Mouse (Mus musculus): ENCODE measurements around the gene Olfr3.

The Olfr3 gene

DNA sequence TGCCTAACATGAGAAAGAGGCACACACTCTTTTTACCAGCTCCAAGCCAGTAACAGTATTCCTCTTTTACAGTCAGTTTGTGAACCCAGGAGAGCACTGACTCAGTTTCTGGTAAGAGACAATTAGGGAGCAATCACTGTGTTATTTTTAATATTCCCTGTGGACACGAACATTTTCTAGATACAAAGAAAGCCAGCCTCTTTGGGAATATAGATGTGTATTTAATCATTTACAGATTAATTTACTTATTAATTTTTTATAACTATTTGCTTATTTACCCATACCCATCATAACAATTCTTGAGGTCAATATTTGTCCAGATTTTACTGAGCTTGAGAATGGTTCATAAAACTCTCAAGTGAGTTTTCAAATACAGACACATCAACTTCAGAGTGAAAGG is at the start of gene Olfr3:
Gene Olfr3, minus strand, starts transcription at position 101 of the 400 bp plus-strand sequence.
- DNase-seq (ENCODE audit: low read depth in 2 of 2, low spot score in 2 of 2): no peak

DNA sequence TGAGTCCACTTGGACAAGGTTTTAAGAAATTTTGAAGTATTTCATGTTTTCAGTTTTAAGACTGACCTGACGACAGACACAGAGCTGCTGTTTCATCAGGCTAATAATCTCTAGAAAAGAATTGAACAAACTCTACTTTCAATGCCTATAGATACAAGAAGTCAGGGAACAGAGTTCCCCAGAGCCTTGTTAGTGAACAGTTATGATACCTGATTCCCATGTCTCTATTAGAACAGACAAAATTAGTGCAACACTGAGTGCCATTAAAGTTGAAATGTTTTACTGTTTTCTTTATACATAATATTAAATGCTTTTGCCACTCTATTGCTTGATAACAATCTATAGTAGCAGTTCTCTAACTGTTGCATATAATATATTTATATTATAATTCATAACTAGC is 45.7 kb upstream of the Olfr3 start, which contains the start of gene Olfr351:
Gene Olfr351, minus strand, starts transcription at position 101 of the 400 bp plus-strand sequence.
- DNase-seq (ENCODE audit: low read depth in 2 of 2, low spot score in 2 of 2): no peak

DNA sequence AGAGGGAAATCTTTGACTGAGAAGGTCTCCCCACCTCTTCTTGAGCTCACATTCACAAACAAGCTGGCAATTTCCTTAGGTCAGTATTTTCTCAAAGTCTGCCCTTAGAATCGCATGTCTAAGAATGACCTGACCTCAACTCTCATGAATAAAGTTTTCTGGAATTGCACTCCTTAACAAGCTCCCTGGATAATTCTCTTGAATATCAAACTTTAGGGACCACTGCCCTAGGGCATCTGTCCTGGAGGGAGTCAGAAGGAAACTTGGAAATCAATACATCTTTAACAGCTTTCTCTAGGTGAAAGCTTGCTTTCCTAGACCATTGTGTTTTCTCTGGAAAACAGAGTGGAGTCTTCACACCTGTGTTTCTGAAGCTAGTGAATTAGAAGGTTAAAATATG is 29.2 kb upstream of the Olfr3 start, which contains the start of gene Olfr350:
Gene Olfr350, plus strand, starts transcription at position 301 of the 400 bp plus-strand sequence.
- DNase-seq (ENCODE audit: low read depth in 2 of 2, low spot score in 2 of 2): no peak

DNA sequence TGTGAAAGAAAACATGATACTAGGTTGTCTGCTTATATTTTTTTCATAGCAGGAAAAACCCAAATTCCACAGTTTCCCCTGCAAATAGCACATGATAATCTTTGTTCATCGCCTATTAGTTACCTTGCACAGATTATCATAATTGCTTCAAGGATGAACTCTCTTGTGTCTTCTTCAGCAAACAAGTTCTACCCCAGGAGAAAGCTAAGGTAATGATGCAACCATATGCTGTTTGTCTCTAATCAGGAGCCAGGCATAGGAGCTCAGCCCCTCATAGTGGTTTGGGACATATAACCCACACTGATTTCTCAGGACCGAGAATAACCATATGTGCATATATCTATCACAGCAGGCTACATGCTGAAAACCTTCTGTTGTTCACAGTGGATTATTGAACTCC is 26.6 kb downstream of the Olfr3 start, which contains the start of gene Olfr50:
Gene Olfr50, plus strand, starts transcription at position 301 of the 400 bp plus-strand sequence.
- no peak for DNase-seq (ENCODE audit: low read depth in 2 of 2, low spot score in 2 of 2)

DNA sequence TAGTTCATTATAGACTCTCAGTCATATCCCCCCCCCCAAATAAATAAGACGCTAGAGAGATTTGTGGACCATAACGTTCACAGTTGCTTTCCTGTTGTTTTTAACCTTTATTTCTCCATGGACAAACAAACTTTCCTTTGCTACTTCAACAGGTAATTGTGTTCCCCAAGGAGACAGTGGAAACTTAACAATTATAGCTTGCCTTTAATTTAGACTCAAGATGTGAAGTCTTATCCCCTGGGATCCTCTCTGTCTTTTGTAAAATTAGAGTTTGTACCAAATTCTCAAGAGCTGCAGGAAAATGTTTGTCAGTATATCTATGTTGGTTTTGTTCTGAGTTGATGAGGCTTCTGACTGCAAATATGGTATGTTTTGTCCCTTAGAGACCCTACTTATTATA is 32.9 kb downstream of the Olfr3 start, which contains the start of gene Olfr348:
Gene Olfr348, plus strand, starts transcription at position 301 of the 400 bp plus-strand sequence.
- DNase-seq (ENCODE audit: low read depth in 2 of 2, low spot score in 2 of 2): no peak
